Mouse (Mus musculus) left cerebral cortex, postnatal 14 days (tissue): ENCODE results near the gene Mipol1. TPM values are rescaled to one million over a fixed set of nuclear protein-coding genes. Genes with fewer than 3 reads are reported as not detected.

ENCODE experiments used
- DNase-seq, 2 experiments: peaks; one replicate each; pipeline ENCODE4 v3.0.0; 2021 to 2022; ENCODE audit warnings: low spot score in 2 of 2, mixed read lengths in 1 of 2
- intact Hi-C: fragments of 180-260 bp; cut with DNase I; formaldehyde crosslinking; loops from one replicate; pipeline ENCODE4 v1.15.1; 2025
- total RNA-seq, 2 experiments: library from RNA; stranded (reverse); gene quantifications; 2 replicates each; pipeline ENCODE4 v1.2.3; 2021

Gene Mipol1
- total RNA-seq, 2 experiments from 2014 or later: 4.9 to 5.0 TPM

DNA sequence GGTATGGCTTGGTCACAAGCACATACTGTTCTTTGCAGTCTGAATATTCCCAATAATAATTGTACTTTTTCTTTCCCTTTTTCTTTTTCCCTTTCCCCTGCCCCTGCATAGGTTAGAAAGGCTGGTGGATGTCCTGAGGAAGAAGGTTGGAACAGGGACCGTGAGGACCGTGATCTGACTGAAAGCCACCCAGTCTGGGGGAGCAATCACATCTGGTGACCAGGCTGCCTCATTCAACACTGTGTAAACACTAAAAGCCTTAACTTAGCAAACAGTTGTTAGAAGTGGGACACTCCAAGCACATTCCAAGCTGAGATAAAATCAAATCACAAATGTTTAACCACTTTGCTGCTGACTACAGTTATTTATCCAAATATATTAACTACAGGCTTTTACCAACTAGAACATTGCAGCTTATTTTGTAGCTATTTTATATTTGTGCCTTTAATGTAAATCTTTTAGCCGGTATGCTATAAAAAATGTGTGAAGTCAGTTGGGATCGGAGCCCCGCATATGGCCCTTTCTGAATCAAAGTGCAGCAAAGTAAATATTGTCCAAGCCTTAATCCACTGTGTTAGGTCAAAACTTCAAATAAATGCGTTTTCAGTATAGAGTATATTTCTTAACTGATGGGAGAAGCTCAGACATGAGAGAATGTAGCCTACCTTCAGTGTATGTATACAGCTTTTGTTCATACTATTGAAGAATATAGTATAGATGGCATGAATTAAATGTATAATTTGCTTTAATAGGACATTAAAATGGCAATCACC, 266.3 kb downstream of the Mipol1 start:
- DNase-seq: no peak
- intact Hi-C loops: no loop called here

DNA sequence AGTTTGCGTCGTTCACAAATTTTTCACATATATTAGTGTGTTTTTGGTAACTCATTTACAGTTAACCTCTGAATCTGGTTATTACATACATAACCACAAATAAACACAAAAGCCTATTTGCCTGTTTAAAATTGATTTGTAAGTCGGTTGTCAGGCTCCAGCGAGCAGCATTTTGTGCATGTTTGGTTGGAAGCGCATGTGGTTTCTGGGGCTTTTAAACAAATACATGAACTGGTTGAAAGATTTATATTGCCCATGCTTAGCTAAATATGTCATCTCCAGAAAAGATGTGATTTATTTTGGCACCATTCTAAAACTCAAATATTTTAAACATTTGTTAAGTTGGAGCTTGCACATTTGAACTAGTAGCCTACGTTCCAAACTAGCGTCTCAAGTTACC, 270.0 kb downstream of the Mipol1 start:
- no peak for DNase-seq
- intact Hi-C loops: no loop called here

- intact Hi-C loops: no loop called here
- DNase-seq: no peak
Measured at GRCm38 (mm10) chr12:57505329-57505728, 275.1 kb downstream of the Mipol1 start.

GRCm38 (mm10) chr12:57508938-57509337, 278.7 kb downstream of the Mipol1 start:
- DNase-seq: no peak
- intact Hi-C loops: no loop called here

- intact Hi-C loops: no loop called here
- no peak for DNase-seq
Measured at GRCm38 (mm10) chr12:57509726-57510125, 279.5 kb downstream of the Mipol1 start.

- intact Hi-C loops: no loop called here
- no peak for DNase-seq
Measured at GRCm38 (mm10) chr12:57511127-57511526, 280.9 kb downstream of the Mipol1 start.

DNA sequence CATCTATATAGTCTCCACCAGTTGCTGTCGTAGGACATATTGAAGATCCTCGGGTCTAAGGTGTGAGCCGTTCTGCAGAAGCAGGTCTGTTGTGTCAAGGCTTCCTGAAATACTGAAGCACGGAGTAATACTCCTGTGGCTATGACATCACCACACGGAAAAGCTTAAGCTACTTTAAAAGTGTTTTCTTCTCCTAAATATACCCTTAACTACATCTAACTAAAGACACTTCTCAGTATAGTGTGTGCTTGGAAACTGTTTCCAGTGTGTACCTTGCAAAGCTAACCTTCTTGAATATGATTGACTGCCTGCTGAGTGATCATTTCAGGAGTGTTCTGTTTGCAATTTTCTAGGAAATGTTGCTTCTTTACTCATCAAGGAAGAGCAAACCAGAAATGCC, 281.3 kb downstream of the Mipol1 start:
- intact Hi-C loops: no loop called here
- no peak for DNase-seq

DNA sequence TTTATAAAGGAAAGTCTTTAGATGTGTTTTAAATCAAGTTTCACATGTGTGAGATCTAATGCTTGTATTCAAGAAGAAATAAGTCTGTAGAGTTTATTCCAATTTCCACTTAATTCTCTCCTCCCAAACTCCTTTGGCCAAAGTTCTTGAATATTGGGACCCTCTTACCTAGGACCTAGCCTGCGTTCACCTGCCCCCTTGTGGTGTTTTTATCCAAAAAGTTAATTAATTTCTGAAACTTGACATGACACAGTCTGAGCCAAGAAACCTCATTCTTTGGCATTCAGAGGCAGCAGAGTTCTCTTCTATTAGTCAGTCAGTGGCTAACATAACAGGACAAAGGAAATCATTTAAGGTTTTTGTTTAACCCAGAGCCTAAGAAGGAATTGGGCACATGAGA, 284.3 kb downstream of the Mipol1 start:
- DNase-seq: no peak
- intact Hi-C loops: no loop called here

- DNase-seq: no peak
- intact Hi-C loops: no loop called here
Measured at GRCm38 (mm10) chr12:57515702-57516377, 285.6 kb downstream of the Mipol1 start.

DNA sequence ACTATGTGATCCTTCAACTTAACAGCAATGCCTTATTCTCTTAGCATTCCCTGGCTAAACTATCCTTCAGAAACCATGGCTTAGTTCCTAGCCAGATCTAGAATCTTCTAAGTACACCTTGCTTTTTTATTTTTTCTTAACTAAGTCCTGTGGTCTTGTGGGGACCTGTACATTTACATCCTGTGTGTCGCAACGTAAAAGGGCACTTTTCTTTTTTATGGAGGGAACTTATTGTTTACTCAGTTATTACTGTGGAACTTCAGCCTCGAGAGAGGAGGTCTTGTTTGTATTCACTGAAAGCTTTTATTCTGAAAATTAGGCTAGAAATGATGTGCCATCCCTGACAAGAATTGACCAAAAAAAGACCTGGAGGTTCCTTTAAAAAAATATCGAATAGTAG, 298.1 kb downstream of the Mipol1 start:
- intact Hi-C loops: no loop called here
- DNase-seq: no peak

DNA sequence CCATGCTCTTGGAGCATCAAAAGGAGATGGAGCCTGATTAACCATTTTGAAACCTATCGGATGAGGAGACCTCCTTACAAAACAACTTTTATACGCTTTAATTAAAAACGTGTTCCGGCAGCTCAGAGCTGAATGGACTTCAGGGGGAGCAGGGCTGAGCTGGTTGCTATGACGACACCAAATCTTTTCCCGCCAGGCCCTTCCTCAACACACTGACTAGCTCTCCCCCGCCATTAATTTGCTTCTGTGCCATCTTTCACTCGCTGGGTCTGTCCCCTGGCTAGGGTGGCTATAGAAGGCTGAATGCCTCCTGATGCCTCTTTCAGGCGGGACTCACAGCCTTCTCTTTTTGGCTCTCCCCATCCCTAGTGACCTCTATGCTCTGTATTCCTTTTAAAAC, 300.2 kb downstream of the Mipol1 start:
- DNase-seq: no peak
- intact Hi-C loops: no loop called here

GRCm38 (mm10) chr12:57534517-57534878, 304.3 kb downstream of the Mipol1 start:
- no peak for DNase-seq
- intact Hi-C loops: no loop called here

GRCm38 (mm10) chr12:57534879-57535611, 304.8 kb downstream of the Mipol1 start:
- intact Hi-C loops: loop anchor here (5.0 kb wide), 1 partner anchor 848 kb away; no protein-coding TSS in a partner anchor

DNA sequence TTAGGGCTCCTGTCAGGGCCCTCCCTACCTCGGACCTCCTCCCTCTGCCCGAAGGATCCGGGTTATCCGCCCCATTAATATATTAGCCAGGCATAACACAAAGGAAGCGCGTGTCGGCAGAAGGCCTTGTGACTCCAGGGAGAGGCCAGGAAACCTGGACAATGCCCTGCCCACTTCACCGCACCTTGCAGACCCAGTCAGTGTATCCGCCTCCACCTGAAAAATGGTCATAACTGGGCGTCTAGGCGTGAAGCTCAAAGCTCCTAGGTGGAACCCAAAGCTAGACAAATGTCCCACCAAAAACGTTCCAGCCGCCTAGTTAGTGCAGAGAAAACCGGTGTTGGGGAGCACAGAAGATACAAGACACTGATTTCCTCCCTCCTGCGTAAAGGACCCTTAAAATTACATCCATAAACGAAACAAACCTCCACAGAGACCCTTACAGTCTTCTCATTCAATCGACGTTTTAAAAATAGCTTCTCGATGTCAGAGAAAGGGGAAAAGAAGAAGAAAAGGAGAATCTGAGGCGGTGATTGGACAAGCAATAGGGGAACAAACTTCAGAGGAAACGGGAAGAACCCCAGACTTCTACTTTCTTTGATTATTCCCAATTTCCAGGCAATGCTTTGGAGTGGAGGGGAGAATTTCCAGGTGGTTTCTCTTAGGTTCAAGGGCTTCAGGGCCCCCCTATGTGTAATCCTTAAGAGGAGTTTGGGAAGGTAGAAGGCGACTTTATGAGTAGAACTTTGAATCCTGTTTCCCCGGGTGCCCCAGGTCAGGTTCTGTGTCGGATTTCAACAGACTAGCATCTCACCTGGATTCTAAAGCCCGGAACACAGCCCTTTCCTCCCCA, 306.1 kb downstream of the Mipol1 start:
- intact Hi-C loops: loop anchor here (5.0 kb wide), 1 partner anchor 849 kb away; no protein-coding TSS in a partner anchor
- no peak for DNase-seq

More at GRCm38 (mm10) chr12:57534879-57535611, 304.8 kb downstream of the Mipol1 start:
- no peak for DNase-seq

- DNase-seq: no peak
- intact Hi-C loops: loop anchor here (5.0 kb wide), 1 partner anchor 850 kb away; no protein-coding TSS in a partner anchor
Measured at GRCm38 (mm10) chr12:57536909-57537670, 306.9 kb downstream of the Mipol1 start.

DNA sequence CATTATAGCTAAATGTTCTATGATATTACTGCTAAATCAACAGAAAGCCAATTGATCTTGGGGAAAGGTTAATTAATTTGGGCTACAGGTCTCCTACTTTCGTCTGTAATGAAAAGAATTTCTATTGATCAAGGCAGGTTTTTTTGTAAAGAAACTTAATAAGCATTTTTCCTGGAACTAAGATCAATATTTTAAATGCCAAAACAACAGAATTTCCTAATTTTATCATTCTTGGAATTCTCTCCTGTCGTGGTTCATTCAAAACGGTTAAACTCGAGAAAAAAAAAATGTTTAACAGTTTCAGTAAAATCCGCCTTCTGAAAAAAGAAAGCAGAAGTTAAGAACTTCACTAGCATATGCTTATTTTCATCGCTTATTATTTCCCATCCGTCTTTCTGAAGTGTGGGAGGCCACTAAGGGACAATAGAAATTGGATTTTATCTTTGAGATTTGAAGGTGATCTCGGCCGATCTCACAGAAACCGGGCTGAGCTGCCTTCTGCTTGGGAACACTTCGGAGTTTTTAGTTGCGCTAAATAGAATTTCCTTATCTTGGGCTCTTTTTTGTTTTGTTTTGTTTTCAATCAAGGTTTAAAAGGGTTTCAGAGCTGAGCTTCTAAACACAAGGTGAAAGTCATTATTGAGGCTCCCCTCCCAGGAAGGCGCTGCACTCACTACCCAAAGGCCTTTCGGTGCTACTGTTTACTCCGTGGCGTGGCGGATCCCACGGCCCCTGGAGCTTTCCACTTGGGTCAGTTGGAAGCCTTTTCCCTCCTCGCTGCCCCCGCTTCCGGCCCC, 307.8 kb downstream of the Mipol1 start:
- intact Hi-C loops: loop anchor here (5.0 kb wide), 1 partner anchor 851 kb away; no protein-coding TSS in a partner anchor
- DNase-seq: no peak

DNA sequence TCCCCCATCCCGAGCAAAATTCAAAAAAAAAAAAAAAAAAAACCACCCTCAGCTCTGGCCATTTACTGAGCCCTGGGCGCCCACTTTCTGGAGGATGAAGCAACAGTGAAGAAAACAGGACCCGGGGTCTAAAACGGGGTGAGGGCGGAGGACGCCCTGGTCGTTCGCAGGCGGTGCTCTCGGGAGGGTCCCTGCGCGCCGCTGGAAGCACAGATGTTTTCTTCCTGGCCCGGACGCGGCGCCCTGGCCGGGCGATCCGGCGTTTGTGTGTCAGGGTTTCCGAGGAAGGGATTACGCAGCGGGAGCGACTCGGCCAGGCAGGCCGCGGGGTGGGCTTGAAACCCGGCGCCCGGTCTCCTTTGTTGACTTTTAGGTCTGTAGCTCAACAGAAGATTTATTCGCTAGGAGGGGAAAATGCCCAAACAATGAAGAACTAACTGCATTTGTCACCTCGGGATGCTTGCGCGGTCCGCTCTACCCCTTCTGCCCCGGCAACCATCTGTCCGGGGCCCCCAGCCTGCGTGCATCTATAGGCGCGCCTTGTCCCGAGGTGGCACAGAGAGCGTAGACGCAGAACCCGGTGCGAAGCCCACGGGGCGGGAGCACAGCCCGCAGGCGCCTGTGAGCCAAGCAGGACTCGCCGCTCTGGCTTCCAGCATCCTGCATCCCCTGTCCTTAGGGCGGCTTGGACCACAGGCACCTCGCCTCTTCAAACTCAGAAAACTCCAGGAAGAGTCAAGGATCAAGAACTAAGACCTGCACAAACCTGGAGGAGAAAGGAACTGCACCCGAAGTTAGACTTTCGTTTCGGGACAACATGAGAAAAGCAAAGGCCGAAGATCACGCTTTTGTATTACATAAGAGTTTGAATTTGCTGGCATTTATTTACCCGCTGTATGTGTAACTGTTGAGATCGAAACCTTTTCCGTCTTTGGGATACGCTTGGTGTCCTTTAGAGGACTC, 308.6 kb downstream of the Mipol1 start:
- intact Hi-C loops: loop anchor here (5.0 kb wide), 1 partner anchor 852 kb away; no protein-coding TSS in a partner anchor
- DNase-seq: no peak
